Mouse (Mus musculus) kidney, postnatal 14 days (tissue): ENCODE data around the gene Dnajc4.

Source experiments
- DNase-seq: peaks from one replicate; pipeline ENCODE4 v3.0.0; 2022; ENCODE audit warnings: mixed read lengths

Dnajc4 gene

GRCm38 (mm10) chr19:6992011-6992858 lies at the start of gene Dnajc4:
Gene Dnajc4 (minus strand): TSS chr19:6992572.
- peak; percentile 98 for DNase-seq

DNA sequence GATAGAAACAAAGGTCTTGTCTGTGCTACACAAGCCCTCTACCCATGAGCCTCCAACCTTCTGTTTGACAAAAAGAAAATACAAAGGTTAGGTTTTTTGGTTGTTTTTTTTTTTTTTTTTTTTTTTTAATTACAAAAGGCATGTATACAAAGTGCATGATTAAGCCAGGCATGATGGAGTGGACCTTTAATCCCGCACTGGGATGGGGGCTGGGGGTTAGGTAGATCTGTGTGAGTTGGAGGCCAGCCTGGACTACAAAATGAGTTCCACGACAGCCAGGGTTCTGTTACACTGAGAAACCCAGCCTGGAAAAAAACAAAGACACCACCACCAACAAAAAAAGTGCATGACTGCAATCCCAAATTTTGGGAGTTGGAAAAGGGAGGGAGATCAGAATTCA lies 48.8 kb upstream of the Dnajc4 start:
- DNase-seq = no peak

DNA sequence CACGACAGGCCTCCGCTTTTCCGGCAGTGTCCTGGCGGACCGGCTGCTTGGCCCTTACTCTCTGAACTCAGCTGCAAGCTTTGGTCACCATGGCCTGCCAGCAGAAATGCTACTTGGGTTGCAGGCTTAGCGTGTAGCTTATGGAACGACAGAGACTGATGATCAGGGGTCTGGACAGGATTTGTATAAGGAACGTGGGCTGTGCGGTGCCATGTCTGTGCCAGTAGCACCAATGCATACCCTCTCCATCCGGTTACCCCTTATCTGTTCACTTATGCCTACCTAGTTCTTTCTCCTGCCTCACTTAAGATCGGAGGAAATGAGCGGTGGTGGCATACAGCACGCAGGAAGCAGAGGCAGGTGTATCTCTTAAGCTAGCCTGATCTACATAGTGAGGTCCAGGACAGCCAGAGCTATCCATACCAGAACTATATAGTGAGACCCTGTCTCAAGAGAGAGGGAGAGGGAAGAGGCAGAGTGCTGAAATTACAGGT lies 48.3 kb upstream of the Dnajc4 start:
- DNase-seq = peak; percentile 22

DNA sequence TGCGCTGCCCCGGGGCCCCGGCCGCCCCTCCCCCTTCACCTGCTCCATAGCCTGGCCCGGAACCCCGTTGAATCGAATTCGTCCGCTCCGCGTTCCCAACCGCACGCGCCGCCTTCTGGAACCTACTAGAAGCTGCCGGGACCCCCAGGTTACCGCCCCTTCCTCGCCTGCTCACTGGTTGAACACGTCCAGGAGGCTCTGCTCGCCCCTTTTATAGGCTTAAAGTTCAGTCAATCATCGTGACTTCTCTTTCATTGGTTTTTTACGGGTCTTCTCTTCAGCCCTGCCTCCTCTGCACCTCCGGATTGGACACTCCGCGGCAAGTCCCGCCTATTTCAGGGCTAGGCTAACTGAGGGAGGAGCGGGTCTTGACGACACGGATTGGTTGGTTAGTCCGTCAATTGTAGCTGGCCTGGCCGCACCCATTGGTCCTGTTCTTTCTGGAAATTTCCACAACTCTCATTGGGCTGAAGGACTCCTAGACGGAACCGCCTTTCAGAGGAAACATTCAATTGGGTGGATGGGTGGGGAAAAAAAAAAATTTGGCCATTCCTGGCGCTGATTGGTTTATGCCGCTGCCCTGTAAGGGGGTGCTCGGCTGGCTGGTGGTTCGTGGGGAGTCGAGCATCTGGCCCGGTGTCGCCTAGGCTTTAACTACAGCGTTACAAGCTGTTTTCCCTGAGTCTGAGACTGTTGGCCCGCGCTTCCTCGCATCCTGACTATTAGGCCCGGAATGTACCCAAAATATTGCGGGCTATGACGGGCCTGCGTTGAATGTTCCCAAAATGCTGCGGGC lies 47.7 kb upstream of the Dnajc4 start, which contains the start of gene Stip1:
Gene Stip1, minus strand, starts transcription at position 127 of the 796 bp plus-strand sequence.
- DNase-seq = peak; percentile 99

GRCm38 (mm10) chr19:7039088-7039720 lies 46.8 kb upstream of the Dnajc4 start:
- DNase-seq = peak; percentile 66

DNA sequence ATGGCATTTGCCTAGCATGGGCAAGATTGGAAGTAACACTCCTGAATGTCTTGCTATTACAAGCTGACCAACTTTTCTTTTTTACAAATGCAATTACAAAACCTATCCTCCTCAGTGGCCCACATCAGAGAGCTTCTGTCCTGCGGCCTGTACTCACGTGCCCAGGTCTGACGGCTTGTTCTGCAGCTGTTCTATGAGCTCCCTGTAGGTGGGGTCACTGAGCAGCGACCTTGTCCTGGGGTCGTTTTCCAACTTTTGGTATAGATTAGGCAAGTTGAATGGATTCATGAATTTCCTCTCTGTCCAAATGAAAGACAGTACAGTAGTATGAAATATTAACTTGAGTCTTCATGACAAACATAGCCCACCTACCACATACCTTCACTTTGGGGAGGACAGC lies 41.6 kb upstream of the Dnajc4 start:
- DNase-seq = no peak

DNA sequence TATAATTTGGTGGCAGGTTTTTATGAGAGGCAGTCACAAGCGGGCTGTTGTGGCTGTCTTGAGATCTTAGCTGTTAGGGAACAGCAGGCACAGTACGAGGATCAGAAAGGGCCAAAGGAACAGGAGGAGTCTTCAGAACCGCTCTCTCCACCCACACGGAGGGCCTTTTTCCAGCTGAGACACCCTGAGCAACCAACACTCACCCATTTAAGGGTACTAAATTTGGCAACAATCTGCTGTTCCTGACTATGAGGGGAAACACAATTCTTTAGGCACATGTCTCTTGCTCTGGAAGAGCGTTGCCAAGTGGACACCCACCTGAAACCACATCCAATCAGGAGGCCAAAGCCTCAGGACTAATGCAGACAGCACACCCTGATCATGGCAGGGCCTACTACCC lies 37.2 kb upstream of the Dnajc4 start:
- DNase-seq = no peak

DNA sequence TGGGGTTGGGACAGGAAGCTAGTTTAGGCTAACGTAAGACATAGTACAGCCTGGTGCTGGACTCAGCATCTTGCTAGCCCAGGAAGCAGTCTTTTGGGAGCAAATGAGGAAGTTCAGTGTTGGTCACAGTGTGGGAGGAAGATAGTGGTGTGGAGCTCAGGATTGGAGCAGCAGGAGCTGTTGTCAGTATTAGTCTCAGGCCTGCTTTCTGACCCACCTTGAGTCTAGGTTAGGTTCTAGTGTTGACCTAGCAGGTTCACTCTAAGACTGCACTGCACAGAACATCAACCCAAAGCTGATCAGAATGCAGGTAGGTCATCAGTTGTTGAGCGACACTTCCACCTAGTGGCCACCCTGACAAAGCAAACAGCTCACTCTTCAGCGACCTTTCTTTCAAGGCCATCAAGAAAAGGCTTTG lies 27.9 kb upstream of the Dnajc4 start:
- peak; percentile 71 for DNase-seq

GRCm38 (mm10) chr19:7019191-7019590 lies 26.8 kb upstream of the Dnajc4 start, which contains the start of gene Fermt3:
Gene Fermt3 (minus strand): TSS chr19:7019469.
- no peak for DNase-seq

GRCm38 (mm10) chr19:7018546-7018945 lies 26.2 kb upstream of the Dnajc4 start:
- no peak for DNase-seq

DNA sequence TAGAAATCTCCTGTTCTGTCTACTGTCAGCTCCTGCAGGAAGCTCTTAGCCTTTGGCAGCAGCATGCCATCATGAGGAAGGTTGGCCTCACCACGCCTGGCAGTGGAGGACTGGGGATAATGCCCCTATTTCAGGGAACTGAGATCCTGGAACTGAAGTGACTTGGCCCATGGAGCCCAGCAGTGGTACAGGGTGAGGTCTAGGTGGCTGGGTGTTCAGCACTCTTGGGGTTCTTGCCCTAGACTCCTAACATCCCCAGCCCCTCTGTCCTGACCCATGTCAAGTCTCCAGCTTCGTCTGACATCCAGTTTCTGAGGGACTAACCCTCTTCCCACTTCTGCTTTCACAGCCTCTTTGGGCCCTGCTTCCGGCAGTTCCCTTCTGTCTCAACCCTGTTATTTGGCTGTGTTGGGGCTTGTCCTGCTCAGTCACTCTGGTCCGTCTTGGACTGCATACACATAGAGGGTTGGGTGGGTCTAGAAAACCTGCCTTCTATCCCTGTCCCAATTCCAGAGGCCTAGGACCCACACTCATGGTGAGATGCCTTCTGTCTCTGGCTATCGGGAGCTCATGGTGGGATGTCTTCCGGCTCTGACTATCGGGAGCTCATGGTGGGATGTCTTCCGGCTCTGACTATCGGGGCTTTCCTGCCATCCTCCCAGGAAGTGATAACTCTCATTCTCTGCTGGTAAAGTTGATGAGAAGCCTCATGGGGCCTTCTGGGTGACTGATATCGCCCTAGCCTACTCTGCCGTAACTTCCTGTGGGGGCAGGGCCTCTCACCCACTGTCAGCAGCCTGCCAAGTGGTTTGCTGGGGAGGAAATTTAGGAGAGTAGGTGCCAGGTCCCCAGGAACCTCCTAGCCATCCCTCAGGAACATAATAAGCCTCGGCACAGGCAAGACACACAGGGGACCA lies 25.4 kb upstream of the Dnajc4 start:
- no peak for DNase-seq

DNA sequence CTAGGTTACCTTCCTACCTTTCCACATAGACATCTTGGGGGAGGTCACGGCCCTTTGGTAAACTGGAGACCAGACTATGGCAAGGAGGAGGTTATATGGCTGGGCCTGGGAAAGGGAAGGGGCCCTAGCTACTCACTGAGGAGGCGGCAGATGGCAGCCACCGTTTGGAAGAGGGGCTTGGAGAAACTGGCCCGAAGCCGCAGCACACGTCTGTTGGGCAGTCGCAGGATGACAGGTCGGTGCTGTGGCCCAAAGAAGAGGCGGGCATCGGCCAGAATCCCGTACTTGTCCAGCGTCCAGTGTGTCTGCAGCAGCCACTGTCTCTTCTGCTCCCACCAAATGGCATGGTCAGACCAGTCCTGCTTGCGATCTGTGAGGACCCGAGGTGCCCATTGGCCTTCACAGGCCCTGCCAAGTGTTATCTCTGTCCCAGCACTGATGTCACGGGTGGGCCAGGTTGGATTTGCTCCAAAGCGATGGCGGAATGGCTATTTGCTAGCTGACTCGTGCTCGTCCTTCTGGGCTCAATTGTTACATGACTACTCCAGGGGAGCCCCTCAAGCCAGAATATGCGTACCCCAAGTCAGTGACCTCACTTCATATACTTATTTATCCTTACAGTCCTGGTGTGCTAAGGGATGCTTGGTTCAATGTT lies 22.2 kb upstream of the Dnajc4 start:
- DNase-seq = no peak

DNA sequence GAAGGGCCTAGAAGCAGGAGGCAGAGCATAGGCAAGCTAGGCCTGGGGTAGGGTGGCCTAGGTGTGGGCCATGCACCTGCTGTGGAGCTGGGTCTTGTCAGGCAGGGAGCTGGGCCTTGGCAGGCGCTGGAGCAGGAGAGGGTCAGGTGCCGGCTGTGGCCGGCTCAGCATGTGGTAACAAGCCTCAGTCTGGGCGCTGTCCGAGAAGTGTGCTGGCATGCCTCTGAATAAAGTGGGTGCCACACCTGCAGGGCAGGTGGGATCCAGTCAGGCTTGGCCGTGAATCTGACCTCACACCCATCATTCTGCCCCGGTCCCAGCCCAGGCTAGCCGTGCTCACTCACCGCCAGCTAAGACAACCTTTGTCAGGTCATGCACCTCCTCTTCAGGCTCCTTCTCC lies 21.6 kb upstream of the Dnajc4 start:
- DNase-seq = peak; percentile 31

GRCm38 (mm10) chr19:7012426-7012825 lies 20.1 kb upstream of the Dnajc4 start:
- no peak for DNase-seq

GRCm38 (mm10) chr19:7006892-7007593 lies 14.7 kb upstream of the Dnajc4 start:
- no peak for DNase-seq

DNA sequence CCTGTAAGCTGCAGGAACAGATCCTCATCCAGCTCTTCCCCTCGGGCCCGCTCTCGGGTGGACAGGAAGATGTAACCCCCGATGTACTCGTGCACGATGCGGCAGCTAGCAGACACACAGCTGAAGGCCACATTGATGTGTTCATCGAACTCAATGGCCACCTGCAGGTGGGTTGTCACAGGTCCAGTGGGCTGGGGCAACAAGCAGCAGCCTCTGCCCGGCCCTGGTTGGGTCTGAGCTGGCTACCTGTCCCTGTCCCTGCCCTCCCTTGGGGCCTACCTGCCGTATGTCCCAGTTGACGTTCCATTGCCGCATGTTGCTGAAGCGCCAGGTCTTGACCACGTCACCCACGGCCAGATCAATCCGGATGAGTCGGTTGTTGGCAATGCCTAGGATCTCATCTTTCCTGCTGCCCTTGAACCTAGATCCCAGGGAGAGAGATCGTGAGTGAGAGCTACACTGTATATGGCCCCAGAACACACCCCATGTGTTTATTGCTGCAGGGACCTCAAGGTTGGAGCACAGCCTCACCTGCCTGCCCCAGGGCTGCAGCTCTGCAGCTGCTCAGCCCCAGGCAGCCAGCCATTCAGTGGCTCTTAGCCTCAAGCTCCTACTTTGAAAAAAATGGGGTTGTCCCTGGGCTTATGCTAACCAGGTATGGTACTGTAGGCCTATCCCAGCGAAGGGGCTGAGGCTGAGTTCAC lies 7.1 kb upstream of the Dnajc4 start:
- DNase-seq = no peak

- DNase-seq = no peak
Observed at GRCm38 (mm10) chr19:6997721-6998290, 5.4 kb upstream of the Dnajc4 start.

- DNase-seq = peak; percentile 94
Observed at GRCm38 (mm10) chr19:6996006-6996405, 3.6 kb upstream of the Dnajc4 start, which contains the start of the genes Nudt22 and Trpt1. Gene Nudt22 (minus strand): TSS chr19:6996117. Gene Trpt1 (plus strand): TSS chr19:6996131.

DNA sequence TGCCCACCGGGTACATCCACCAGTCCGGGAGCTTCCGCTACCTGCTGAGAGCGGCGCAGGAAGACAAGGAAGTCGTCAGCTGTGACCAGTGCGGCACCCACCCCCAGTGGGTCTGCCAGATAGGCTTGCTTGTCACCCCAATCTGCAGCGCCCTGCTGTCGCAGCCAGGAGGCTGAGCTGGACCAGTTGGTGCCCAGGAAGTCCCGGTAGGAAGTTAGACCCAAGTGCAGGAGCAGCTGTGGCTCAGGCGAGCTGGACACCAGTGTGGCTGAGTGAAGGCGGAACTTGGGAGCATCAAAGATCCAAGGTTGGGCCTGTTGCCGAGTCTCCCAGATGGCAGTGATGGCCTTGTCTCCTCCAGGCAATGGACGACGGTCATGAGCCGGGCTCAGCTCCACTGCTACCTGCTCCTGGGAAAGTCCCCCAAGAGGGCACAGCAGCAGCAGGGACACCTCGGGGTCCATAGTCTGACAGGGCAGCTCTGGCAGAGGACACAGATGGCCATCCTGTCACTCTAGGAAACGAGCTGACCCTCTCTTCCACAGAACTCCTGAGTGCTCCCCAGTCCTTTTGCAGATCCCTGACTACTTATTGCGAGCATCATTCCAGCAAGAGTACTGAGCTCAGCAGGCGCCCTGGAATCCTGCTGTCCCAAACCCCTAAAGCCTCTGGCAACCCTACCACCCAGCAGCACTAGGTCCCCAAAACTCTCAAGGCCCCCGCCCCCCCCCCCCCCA lies 3.1 kb upstream of the Dnajc4 start:
- DNase-seq = no peak
